Mouse (Mus musculus) megakaryocyte progenitor cell, adult 5-6 weeks (primary cell): ENCODE results near the gene Clec2l. TPM values are rescaled to one million over a fixed set of nuclear protein-coding genes. Genes with fewer than 3 reads are reported as not detected.

Experiments
- ATAC-seq: replicated peaks from 2 replicates; pipeline ENCODE4 v1.8.0; 2016; ENCODE audit warnings: mild to moderate bottlenecking, moderate TSS enrichment, inconsistent platforms; ENCODE audit not compliant: poor library complexity
- total RNA-seq, 2 experiments: library from RNA; stranded (forward) in 1 of 2; stranded (reverse) in 1 of 2; fragments of 157-497, 149-512 nt in 1 of 2; fragments of 200-1000 nt in 1 of 2; gene quantifications; 2 replicates each; pipeline versions ENCODE4 v1.2.3 to v1.2.4; 2015 to 2017

Gene Clec2l
- not detected in 2 replicates for total RNA-seq (2015)
- not detected in 2 replicates for total RNA-seq (2017)

GRCm38 (mm10) chr6:38662714-38663615 is at the start of gene Clec2l:
Clec2l (plus strand) TSS chr6:38663069.
- peak; percentile 46; the same call in 1 of the 2 replicates for ATAC-seq

- ATAC-seq, result no peak
These were observed 40.5 kb upstream of the Clec2l start for GRCm38 (mm10) chr6:38622406-38622805.

GRCm38 (mm10) chr6:38623457-38623856 is 39.4 kb upstream of the Clec2l start:
- ATAC-seq, result peak; percentile 97

GRCm38 (mm10) chr6:38624439-38624838 is 38.4 kb upstream of the Clec2l start:
- ATAC-seq, result no peak

- ATAC-seq, result no peak
These were observed 36.8 kb upstream of the Clec2l start for GRCm38 (mm10) chr6:38626086-38626485.

GRCm38 (mm10) chr6:38627081-38627480 is 35.8 kb upstream of the Clec2l start:
- no peak for ATAC-seq

GRCm38 (mm10) chr6:38627486-38627885 is 35.4 kb upstream of the Clec2l start:
- ATAC-seq, result no peak

DNA sequence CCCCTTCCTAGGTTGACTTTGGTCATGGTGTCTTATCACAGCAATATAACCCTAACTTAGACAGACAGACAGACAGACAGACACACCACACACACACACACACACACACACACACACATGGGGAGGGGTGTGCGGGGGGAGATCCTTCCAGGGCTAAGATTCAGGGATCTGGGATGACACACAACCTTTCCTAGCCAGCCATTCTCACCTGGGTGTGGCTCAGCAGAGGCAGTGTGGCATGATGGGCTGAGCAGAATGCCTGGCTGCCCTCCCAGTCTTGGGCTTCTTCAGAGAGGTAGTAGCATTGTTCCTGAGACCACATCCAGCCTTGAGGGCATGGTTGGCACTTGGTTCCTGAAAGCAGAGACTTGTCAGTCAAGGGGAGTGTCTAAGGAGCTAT is 33.3 kb upstream of the Clec2l start:
- ATAC-seq, result no peak

GRCm38 (mm10) chr6:38632826-38633225 is 30.0 kb upstream of the Clec2l start:
- no peak for ATAC-seq

DNA sequence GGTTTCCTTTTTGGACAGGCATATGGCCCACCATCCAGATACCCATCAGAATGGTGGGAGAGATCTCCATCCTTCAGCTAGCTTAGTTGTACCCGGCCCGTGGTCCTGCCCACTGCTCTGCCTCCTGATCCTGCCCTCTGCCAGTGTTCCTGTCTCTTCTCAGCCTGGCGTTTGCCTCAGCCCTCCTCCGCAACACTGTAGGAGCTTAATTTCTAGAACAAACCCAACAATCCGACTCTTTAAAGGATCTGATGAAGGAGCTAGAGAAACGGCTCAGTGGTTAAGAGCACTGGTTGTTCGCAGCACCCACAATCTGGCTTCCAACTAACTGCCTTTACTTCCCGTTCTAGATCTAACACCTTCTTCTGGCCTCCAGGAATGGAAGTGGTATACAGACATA is 28.4 kb upstream of the Clec2l start:
- ATAC-seq, result no peak

DNA sequence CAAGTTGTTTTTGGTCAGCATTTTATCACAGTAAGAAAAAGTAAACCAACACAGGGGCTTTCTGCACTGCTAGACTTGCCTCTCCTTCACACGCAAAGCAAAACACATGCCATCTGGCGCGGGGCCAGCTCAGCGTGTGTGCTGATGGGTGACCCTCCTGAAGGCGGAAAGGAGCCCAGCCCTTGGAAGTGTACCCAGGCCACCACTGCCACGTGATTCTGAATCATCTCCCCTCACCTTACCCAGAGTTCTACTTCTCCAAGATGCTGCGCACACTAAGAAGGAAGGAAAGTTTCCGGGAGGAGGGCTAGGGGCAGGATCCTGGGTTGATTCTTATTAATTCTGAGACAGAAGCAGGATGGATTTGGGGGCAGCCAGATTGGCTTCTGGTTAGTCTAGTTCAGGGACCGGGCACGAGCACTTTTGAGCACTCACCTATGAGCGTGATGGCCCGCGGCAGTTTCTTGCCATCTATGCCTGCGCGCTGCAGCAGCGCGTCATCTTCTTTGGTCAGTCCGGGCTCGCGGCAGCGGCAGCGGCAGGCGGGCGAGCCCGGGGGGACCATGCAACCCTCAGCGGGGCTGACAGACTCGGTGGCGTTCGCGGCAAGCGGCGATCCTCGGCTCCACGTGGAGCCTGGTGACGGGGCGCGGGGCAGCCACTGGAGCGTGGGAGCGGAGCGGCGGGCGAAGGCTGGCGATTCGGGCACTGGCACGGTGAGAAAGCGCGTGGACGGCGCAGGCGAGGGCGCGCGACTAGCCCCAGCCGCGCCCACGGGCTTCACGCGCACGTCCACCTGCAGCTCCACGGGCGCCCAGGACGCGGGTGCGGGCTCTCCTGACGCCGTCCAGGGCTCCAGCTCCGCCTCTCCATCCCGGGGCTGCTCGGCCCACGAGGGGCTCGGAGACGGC is 26.7 kb upstream of the Clec2l start:
- no peak for ATAC-seq

GRCm38 (mm10) chr6:38636852-38637618 is 25.8 kb upstream of the Clec2l start, which contains the start of gene Klrg2:
Klrg2 (minus strand) TSS chr6:38637242.
- peak; percentile 43 for ATAC-seq

DNA sequence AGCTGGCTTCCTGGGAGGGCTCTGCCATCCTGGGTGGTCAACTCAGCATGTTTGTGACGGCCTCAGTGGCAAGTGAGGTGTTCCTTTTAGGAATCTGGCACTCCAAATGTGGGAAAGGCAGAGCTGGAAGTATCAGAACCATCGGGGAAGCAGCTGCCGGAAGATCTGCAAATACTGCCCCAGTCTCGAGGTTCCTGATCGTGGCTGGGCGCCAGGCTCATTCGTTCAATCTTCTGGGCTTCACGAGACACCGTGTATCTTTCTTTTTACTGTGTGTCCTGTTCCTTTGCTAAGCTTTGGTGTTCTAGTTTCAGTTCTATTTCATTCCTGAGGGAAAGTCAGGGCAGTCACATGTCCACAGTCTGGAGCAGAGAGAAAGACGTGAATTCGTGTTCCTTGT is 22.5 kb upstream of the Clec2l start:
- no peak for ATAC-seq

GRCm38 (mm10) chr6:38641228-38641627 is 21.6 kb upstream of the Clec2l start:
- peak; percentile 59 for ATAC-seq

DNA sequence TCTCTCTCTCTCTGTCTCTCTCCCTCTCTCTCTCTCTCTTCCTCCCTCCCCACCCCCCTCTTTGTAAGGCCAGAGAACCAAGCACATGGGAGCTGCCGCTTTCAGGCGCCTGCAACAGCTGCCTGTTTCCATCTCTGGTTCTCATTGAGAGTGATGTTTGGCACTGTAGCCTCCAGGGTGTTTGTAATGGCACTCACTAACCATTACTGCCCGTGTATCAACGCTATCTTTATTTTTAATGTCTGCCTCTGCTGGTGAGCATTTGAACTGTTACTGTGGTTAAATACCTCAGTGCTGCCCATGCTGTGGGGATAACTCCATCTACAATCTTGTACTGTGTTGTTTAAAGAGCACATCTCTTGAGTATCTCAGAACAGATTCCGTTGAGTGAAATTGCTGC is 21.2 kb upstream of the Clec2l start:
- ATAC-seq, result peak; percentile 68

DNA sequence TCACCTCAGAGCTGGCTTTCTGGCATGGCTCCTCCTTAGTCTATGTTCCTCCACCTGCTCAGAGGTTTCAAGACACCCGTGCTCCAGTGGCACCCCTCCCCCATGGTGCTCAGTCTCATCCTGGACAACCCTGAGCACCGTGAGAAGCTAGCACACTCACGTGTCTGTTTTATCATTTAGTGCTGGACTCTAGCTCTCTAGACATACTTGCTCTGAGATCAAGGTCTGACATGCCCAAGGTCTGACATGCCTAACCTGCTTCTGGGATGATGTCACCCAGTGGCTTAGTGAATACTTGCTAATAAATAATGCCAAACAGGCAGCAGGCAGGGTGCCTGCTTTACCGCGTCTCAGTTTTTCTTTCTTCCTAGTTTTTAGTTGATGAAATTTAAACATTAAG is 20.3 kb upstream of the Clec2l start:
- ATAC-seq, result no peak

- ATAC-seq, result no peak
These were observed 19.8 kb upstream of the Clec2l start for GRCm38 (mm10) chr6:38643039-38643438.

- peak; percentile 66 for ATAC-seq
These were observed 13.3 kb upstream of the Clec2l start for GRCm38 (mm10) chr6:38649545-38649944.

- ATAC-seq, result peak; percentile 98
These were observed 12.5 kb upstream of the Clec2l start for GRCm38 (mm10) chr6:38650263-38650937.

GRCm38 (mm10) chr6:38661626-38662025 is 1.2 kb upstream of the Clec2l start:
- ATAC-seq, result no peak
